Mouse (Mus musculus): ENCODE measurements around the gene Spon1.

The Spon1 gene

DNA sequence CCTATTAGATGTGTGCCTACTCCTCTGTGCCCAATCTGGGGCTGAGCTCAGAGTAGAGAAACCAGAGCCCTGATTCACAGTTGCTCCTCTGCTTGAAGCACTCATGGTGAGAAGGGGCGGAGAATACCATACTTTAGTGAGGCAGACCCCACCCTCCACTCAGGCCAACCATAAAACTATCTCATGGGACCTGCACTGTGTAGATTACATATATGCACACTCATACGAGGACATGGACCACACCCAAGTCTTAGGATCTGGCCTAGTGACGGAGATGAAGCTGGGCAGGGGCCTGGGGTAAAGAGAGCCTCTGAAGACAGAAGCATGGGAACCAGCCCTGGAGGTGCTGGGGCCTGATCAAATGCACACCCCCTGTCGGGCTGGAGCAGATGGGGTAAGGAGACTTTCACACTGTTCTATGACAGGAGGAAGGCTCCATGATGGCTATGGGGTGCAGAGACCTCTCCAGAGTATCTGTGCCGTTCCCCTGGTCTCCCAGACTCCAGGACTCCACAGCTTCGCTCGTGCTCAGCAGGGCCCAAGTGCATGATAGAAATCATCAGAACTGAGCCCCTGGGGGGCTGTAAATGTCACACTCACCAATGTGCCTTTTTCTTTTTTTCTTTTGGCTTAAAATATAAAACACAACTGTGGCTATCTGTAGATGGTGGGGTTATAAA, 232.0 kb downstream of the Spon1 start:
- DNase-seq (ENCODE audit: low spot score in 2 of 2), result no peak

DNA sequence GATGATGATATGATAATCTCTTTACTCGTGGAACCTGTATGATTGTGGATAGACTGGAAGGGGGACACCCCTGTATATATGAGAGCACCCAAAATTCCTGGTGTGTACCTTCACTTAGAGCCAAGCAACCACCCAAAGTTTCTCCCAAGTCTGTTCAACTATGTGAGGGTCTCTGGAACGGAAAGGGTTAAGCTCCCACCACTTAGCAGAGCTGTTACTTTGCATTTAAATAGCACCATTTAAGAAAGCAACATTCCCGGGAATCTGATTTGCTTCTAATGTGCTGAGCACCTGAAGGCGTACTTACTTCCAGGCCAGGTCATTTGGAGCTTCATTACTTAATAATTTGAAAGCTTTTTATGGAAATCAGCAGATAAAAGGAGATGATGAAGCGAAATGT, 238.4 kb downstream of the Spon1 start:
- DNase-seq (ENCODE audit: low spot score in 2 of 2), result no peak

DNA sequence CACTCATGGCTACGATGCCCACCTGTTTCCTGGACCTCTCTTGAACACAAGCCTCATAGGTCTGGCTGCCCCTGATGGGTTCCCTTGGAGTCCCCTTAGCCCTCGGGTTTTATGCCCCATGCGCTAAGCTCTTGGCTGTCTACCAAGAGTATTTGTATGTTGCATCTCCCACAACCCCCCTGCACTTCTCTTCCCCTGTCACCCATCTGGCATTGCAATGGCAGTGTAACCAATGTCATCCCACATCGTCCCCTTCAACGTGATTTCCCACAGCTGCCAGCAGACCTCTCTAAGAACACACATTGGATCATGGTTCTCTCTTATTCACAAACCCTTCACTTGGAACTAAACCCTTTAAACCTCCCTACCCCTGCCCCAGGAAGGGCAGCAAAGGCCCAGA, 239.7 kb downstream of the Spon1 start:
- no peak for DNase-seq (ENCODE audit: low spot score in 2 of 2)

DNA sequence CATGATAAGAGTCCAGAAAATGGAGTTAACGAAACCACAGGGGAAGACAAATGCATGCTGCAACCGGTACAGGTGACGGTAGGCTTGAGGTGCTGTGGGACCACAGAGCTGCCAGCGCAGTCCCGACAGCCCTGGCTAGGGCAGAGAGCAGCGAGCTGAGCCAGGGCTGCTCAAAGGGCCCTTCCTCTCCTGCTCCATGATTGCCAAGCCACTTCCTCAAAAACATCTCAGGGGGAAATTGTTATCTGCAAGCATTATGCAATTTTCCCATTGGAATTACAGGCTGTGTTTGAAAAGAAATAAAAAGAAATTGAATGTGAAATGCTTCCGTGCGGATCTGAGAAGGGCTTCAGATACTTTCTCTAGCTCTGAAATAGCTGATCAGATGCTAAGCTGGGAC, 240.7 kb downstream of the Spon1 start:
- DNase-seq (ENCODE audit: low spot score in 2 of 2), result no peak

DNA sequence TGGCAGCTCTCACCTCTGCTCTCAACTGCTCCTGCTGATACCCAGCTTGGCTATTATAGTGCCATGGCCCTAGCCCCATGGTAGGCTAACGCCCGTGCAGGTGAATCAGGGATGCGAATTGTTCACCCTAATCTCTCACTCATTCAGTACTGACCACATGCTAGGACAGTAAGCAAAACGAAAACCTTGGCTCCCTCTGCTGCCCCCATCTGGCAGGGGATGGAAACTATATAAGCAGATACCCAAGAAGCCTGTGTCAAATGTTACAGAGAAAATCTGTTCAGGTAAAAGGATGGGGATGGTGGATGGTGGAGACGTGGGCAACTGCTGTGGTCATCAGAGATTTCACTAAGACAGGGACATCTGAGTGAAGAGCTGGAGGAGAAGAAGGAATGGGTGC, 241.8 kb downstream of the Spon1 start:
- DNase-seq (ENCODE audit: low spot score in 2 of 2), result peak; percentile 41 to 46

DNA sequence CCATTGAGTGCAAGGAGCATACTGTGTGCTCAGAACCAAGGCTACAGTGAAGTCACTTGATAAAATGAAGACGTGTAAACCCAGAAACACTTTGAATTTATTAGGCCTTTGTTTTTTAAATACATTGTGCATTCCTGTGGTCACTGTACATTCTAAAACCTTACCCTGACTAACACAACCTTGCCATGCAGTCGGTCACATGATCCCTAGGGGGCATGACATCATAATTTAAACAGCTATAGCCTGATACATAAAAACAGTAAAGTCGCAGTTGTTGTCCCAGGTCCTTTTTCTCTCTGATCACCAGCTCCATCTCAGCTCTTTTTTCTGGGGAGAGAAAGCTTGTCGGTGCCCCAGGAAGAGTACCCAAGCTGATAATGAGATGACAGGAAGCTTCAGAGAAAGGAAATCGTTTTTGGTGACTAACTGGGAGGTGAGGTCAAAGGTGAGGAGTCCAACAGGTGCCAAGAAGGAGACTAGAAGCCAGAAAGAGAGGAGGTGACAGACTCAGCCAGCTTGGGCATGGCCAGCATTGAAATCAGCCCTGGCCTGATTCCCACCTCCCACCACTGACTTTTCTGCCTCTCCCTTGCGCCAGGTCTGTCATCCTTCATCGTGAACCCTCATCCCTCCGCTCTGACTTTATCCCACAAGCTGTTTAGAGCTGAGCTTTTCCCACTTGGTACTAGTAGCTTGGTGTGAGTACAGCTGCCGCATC, 246.1 kb downstream of the Spon1 start:
- DNase-seq (ENCODE audit: low spot score in 2 of 2), result no peak

DNA sequence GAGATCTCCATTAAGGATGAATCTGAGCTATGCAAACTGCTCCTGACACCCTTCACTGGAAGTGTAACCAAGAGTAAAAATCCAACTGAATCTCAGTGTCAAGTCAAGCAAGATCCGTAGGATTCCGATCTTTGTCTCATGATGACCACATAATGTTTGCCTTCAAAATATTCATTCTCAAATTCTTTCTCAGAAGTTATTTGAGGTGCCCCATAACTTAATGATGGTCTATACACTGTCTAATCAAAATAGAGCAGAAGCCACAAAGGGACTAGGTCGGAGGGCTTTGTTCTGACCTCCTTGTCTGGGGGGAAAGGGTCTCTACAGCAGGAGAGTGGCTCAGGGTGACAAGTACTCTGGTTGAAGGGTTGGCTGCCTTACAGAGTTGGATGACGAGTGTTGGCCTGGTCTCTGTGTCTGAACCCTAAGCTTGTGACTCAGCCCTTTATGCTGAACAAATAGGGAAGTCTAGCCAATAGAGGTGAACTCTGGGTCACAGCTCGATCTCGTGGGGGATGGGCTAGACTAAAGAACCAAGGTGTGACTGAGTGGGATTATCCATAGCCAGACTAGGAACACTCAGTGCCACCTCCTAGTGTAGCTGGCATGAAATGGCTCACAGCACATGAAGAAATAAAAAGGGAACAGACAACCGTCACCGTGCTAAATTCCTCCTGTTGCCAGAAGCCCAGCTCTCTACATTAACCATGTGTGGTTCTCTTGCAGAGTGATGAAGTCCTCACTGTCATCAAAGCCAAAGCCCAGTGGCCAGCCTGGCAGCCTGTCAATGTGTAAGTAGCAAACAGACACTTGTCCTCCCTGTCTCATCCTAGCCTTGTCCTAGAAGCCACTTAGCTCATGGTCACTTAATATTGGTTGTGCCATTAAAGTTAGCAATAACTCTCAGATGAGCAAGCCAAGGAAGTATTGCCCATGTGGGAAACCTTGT, 250.5 kb downstream of the Spon1 start:
- DNase-seq (ENCODE audit: low spot score in 2 of 2), result no peak

DNA sequence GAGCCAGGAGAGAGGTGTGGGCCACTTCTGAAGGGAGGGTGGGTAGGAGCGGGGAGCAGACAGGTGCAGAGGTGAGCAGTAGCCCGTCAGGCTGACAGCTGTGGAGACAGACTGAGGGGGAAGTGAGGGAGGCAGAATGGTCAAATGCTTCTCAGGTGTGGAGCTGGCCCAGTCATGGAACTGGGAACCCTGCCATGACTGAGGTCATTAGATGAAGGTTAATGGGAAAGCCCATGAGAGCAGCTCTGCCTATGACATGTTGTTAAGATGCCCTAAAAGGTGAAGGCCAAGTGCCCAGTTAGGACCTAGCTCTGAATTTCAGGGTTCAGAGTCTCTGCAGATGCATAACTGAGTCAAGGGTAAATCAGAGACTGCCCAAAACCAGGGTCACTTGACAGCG, 253.1 kb downstream of the Spon1 start:
- no peak for DNase-seq (ENCODE audit: low spot score in 2 of 2)

DNA sequence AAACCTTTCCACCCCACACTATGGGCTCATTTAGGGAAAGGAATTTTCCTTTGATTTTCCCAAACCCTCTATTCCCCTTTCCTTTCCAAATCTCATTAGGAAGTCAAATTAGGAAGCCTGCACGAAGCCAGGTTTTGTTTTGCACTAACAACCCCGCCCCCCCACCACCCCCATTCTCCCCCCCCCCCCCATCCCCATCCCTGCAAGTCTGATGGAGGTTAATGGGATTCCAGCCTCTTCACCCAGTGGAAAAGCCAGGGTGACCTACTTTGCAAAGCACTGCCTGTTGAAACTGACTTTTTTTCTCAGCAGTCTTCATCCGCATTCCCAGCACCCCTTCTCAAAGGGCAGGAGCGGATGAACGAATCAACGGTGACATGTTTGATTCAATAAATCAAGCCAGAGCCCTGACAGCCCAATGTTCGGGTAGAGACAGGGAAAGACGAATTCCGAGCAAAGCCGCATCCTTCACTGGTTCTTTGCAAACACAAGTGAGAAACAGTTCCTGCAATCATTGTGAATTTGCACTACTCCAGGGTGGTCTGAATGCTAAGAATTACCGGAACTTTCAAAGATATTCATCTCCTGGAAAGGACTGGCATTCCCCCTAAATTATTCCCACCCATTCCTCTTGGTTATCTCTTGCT, 254.4 kb downstream of the Spon1 start:
- no peak for DNase-seq (ENCODE audit: low spot score in 2 of 2)

DNA sequence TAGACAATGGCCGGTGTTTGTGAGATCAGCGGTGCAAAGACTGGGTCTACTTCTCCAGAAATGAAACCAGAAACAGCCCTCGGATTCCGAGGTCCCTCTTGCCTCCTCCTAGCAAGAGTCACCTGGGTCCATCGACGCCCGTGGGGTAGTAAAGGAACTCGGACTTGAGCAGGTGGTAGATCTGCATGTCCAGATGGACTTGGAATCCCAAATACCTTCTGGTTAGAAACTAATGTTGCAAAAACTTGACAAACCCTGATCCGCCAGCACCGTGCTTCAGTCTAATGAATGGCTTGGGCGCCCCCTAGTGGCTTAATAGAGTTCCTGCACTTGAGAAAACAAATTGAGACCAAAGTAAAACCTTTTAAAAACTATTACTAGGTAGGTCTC, 254.9 kb downstream of the Spon1 start:
- DNase-seq (ENCODE audit: low spot score in 2 of 2), result peak; percentile 87 to 89

DNA sequence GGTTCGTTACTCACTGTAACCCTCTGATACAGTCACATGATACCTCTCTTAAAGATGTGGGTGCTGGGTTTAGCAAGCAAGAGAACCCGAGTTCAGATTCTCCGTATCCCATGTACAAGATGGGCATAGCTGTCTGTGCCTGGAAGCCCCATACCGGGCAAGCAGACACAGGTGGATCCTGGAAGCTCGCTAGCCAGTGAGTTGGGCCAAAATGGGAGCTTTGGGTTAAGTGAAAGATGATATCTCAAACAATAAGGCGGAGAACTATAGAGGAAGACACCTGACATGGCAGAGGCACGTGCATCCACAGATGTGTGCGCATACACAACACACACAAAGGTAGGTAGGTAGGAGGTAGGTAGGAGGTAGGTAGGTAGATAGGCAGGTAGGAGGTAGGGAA, 261.1 kb downstream of the Spon1 start:
- no peak for DNase-seq (ENCODE audit: low spot score in 2 of 2)

DNA sequence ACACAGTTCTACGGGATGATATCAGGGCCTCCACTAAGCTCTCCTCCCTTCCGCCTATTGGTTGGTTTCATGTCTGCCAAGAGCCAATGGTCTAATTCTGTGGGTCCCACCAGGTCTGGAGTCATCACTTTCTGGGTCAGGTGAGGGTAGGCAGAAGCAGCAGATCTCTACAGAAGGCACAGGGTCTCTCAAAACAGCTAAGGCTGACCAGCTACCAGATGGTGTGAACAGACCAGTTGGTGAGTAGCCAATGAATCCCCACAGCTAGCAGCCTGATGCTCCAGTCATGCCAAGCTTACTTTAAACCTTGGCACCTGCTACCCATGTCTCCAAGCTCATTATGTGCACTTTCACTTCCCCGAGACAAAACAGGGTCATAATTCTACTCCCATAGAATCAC, 261.6 kb downstream of the Spon1 start:
- DNase-seq (ENCODE audit: low spot score in 2 of 2), result no peak

DNA sequence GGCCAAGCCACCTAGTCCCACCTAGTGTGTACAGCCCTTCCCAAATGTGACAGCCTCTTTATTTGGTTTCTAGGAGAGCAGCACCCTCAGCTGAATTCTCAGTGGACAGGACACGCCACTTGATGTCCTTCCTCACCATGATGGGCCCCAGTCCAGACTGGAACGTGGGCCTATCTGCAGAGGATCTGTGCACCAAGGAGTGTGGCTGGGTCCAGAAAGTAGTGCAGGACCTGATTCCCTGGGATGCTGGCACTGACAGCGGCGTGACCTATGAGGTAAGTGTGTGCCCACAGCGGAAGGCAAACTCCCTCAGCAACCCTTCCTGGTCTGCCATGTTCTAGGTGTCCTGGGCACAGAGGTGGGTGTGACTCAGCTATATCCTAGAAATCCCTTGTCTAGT, 263.0 kb downstream of the Spon1 start:
- DNase-seq (ENCODE audit: low spot score in 2 of 2), result no peak

DNA sequence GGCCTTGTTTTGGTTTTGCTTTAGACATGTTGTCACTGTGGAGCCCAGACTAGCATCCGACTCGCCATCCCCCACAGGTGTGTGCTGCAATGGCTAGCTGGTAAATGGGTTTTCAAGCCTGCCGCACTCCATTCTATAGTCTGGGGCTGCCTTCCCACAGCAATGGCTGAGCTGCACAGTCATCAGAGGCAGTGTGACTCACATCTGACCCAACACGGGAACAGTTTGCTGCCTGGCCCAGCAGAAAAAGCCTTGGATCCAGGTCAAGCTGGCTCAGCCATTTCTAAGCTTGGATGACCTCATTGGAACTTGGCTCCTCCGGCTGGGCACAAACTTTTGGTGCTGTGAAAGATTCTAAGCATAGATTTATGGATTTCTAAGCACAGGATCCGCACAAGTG, 263.8 kb downstream of the Spon1 start:
- DNase-seq (ENCODE audit: low spot score in 2 of 2), result peak in 1 of 2 experiments; percentile 43

DNA sequence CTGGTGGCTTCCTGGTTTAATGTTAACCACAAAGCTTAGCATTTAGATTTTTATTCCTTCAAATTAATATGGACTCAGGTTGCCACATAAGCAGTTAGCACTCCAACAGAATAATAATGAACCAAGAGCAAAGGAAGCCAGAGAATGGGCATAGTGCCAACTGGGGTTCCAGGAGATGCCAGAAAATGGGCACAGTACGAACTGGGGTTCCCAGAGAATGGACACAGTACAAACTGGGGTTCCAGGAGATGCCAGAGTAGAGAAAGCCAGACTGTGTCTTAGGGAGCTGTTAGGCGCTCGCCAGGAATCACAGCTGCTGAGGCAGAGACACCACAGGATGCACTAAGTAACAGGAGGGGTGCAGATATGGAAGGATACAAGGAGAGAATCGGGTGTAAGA, 271.4 kb downstream of the Spon1 start:
- no peak for DNase-seq (ENCODE audit: low spot score in 2 of 2)

DNA sequence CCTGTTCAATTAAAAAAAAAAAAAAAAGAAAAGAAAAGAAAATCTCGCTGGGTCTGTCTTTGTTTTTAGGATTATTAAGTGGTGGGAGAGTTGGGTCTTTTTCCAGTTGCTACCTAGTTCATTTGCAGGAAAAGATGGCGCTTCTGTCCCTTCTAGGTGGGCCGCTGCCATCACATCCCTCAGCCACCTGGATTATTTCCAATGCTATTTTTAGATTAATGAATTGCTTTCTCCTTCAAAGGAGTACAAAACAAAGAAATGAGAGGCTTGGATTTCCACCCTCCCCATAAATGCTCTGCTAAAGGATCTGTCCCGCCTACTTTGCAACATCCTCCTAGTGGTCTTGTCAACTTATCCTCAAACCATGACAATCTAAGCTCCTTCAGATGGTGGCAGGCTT, 275.6 kb downstream of the Spon1 start:
- DNase-seq (ENCODE audit: low spot score in 2 of 2), result no peak

DNA sequence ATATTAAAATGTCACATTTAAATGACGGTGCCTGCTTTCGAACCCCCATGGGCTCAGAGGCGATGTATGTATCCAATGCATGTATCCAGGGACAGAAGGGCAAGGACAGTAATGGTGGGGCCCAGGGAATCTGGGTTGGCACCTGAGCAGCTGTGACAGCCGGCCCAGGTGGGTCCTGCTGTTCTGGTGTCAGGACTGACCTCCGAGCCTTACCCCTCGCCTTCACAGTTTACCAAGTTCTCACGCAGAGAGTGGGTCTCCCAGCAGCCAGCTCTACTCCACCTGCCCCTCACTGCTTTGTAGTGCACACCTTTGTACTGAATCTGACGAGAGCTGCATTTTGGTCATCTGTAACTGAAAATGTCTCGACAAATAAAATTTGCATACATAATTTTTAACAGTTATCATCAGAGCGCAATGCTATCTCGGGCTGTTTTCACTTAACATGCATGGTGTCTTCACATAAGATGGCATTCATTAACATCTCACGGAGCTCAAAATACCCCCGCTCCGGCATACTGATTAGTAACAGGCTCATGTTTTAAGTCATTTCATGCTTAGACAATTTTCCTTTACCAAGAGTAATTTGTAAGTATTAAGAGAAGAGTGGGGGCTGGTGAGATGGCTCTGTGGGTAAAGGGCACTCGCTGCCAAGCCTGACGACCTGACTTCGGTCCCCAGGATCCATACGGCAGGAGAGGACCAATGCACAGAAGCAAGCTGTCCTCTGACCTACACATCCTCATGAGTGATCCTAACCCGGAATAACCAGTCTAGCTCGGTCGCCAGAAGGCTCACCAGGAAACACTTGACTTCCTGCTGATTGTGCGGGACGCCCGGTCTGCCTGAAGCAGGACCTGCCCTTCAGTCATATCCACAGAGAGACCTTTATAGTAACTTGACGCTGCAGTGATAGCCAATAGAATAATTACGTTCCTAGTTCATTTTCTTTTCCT, 277.5 kb downstream of the Spon1 start:
- no peak for DNase-seq (ENCODE audit: low spot score in 2 of 2)

DNA sequence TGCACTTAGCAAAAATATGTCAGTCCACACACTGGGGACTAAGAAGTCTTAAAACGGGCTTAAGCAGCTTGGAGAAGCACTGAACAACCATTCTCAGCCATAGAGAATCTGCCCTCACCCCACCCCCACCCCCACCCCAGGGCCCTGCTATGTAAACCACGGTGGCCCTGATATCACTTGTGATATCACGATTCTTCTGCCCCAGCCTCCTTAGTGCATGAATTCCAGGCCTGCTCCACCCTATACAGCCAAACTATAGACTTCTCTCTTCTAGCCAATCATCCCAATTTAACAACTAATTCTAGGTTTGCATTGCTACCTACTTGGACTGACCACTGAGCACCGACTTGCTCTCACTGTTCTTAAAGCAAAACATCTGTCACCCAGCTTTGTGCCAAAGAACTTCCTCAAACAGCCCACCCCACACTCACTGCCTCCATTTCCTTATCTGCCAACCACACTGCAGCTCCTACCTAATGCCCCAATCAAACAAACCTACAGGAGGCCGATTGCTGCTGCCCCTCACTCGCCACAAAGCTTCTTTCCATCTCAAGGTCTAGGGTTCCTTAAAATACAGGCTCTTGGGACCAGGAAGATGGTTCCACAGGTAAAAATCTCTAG, 278.2 kb downstream of the Spon1 start:
- DNase-seq (ENCODE audit: low spot score in 2 of 2), result no peak

DNA sequence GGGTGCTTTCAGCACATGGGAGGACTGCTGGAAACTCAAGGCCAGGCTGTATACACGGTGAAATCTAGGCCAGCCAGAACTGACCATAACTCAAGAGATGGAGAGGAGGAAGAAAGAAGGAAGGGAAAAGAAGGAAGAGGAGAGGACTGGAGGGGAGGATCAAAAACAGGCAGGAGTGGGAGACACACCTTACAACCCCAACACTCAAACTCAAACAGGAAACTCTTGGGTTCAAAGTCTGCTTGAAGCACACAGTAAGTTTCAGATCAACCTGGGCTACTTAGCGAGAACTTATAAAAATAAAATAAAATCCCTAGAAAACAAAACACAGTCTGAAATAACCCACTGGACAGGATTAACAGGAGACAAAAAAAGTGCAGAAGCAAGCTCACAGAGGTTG, 280.0 kb downstream of the Spon1 start:
- no peak for DNase-seq (ENCODE audit: low spot score in 2 of 2)

DNA sequence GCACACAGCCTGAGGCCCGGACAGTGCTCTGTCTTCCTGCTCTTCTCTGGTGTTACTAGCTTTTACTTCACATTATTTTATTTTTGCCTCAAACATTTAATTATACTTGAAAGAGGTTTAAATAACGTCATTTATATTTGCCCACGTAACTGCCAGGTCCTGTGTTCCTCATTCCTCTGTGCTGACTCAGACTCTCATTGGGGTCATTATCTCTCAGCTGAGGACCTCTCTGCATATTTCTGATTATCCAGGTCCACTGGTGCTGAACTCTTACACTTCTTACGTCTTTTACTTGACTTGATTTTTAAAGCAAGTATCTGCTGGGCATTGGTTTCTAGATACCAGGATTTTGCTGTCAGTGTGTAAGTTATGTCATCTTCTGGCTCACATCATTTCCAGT, 287.9 kb downstream of the Spon1 start:
- DNase-seq (ENCODE audit: low spot score in 2 of 2), result no peak

DNA sequence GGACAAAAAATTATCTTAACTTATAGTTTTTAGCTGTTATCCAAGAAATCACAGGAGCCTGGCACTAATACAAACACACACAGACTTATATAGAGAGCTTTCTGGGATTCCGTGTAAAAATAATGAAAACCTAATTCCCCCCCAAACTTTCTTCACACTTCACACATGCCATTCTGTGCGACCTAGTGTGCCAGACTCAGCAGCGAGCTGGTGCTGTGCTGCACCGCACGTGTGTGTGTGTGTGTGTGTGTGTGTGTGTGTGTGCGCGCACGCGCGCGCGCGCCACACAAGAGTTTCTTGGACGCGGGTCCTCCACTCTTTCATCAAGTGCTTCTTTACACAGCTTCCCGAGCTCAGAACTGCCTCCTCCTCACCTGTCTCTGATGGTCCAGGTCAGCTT, 292.4 kb downstream of the Spon1 start:
- no peak for DNase-seq (ENCODE audit: low spot score in 2 of 2)
